Mouse (Mus musculus) kidney, adult 2 months (tissue): Measurements from ENCODE around the gene Asic1.

Experiments
- CTCF ChIP-seq: fragments of 200-500 bp; conservative IDR thresholded peaks from 2 replicates; pipeline ENCODE4 v1.5.1; 2011; ENCODE audit warnings: low read depth, mild to moderate bottlenecking, control low read depth, low read length, moderate library complexity, mixed read lengths; ENCODE audit not compliant: insufficient read depth, insufficient read length
- POLR2A ChIP-seq: fragments of 200-500 bp; IDR thresholded peaks from one replicate; pipeline ENCODE4 v1.6.1; 2011; ENCODE audit warnings: low read depth, low read length, control low read depth

DNA sequence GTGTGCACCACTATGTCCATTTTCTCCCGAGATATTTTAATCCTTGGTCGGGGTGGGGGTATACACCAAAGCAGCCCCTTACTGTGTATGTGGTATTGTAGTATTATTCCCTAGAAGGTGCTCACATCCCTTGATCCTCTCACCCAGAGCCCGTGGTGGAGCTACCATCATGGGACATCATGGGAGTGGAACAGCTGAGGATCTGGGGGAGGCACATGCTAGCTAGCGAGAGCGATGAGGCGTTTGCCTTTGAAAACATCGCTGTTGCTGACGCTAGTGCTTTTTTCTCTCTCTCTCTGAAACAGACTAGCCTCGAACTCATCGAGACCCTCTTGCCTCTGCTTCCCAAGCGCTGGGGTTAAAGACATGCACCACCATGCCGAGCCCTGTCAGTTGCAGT, 46.6 kb downstream of the Asic1 start:
- TF ChIP-seq POLR2A (no peak), CTCF (no peak)
